ENCODE assay signal across 9 mouse cellular contexts in genomic region chr17:45556107-45556489, GRCm38 (mm10). TPM values are rescaled to one million over a fixed set of nuclear protein-coding genes. Genes with fewer than 3 reads are reported as not detected.
DNase-seq lines count a peak whose midpoint lies in the region; ATAC-seq and TF ChIP-seq lines count a peak whose summit lies in the region.
"Had no signal": no experiment of that assay in that cellular context is flagged by ENCODE, and none has a peak within 500 bp of the region (broad histone marks: within the 10 kb centered on the region; RNA-seq: fewer than 3 reads in every experiment).

No protein-coding gene starts in this region.

- 0 out of 2 replicates have a peak, but pooled peaks cover 5% of the 10 kb centered on the region for H3K36me3 ChIP-seq in heart, embryonic 12.5 days
- no peaks in the 10 kb centered on the region for H3K36me3 ChIP-seq in ES-E14 (ENCODE audit: control insufficient read depth, insufficient read depth, low read length, poor library complexity, severe bottlenecking)
- no peaks in the 10 kb centered on the region for H3K36me3 ChIP-seq in heart, embryonic 16.5 days (ENCODE audit: control insufficient read depth, insufficient read depth)
- peaks cover 3% of the 10 kb centered on the region; the same call in 1 of the 2 replicates for H3K36me3 ChIP-seq in midbrain, embryonic 10.5 days

- H3K27me3 ChIP-seq in heart, embryonic 12.5 days (replicated peaks): peaks cover 45% of the 10 kb centered on the region
- H3K27me3 ChIP-seq in heart, embryonic 16.5 days (ENCODE audit: control insufficient read depth, insufficient read depth, low read length): peaks cover 10% of the 10 kb centered on the region
- peaks cover 28% of the 10 kb centered on the region for H3K27me3 ChIP-seq in midbrain, embryonic 10.5 days (ENCODE audit: low read depth, poor library complexity, severe bottlenecking)

- H3K4me3 ChIP-seq in heart, embryonic 12.5 days: peak overlapping the region; percentile 67
- peak overlapping the region; percentile 78 to 86 for H3K4me3 ChIP-seq in ES-E14 (ENCODE audit: insufficient read depth in 1 of 2, low read depth in 1 of 2, low read length in 2 of 2, poor library complexity in 1 of 2, severe bottlenecking in 1 of 2)
- peak overlapping the region; percentile 58 for H3K4me3 ChIP-seq in heart, embryonic 16.5 days (ENCODE audit: low read length)
- H3K4me3 ChIP-seq in midbrain, embryonic 10.5 days: peak overlapping the region; percentile 78

- no peak overlapping the region for H3K27ac ChIP-seq in heart, embryonic 12.5 days (ENCODE audit: poor library complexity, severe bottlenecking)
- H3K27ac ChIP-seq in ES-E14 (ENCODE audit: insufficient read depth, low read depth, low read length, poor library complexity, severe bottlenecking): no peak overlapping the region
- no peak overlapping the region for H3K27ac ChIP-seq in heart, embryonic 16.5 days (ENCODE audit: low read length)
- peak overlapping the region; percentile 81 for H3K27ac ChIP-seq in midbrain, embryonic 10.5 days (replicated peaks)

- in situ Hi-C loops in ES-E14 (cut with MboI; ENCODE audit: low sequenced_read_pairs in 2 of 2, unreplicated experiment in 2 of 2): loop anchor here (10.0 kb wide), 1 partner anchor 81 kb away; the partner anchor contains the start of gene Spats1 (in 2 of the 2)

- WGBS in heart, embryonic 12.5 days: under 1% methylated on average over 14 of the region's 14 CpGs
- WGBS in heart, embryonic 16.5 days: 1% methylated on average over 14 of the region's 14 CpGs
- 3% methylated on average over 14 of the region's 14 CpGs for WGBS in midbrain, embryonic 10.5 days

- H3K4me2 ChIP-seq in heart, embryonic 12.5 days: peak overlapping the region; percentile 94
- H3K4me2 ChIP-seq in heart, embryonic 16.5 days (ENCODE audit: low read depth, low read length): peak overlapping the region; percentile 69

- no peak for DNase-seq in heart, postnatal 36 days
- no peak for DNase-seq in ES-E14 (ENCODE audit: low read depth, low spot score)
- DNase-seq in midbrain, embryonic 10.5 days (ENCODE audit: low spot score): no peak
- no peak for DNase-seq in embryo, embryonic 10 days (ENCODE audit: low spot score)
- DNase-seq in left cerebral cortex, postnatal 25 days (ENCODE audit: low spot score in 2 of 2): no peak
- no peak for DNase-seq in urinary bladder, postnatal 25 days (ENCODE audit: low spot score)

- no peak for ATAC-seq in heart, embryonic 12.5 days (ENCODE audit: insufficient number of reproducible peaks, low FRiP score)
- no peak for ATAC-seq in heart, embryonic 16.5 days (replicated peaks; ENCODE audit: extremely low read depth, insufficient read depth, low FRiP score)

- no peaks in the 10 kb centered on the region for H3K9me3 ChIP-seq in heart, embryonic 12.5 days (replicated peaks)
- no peaks in the 10 kb centered on the region for H3K9me3 ChIP-seq in ES-E14 (ENCODE audit: control insufficient read depth, insufficient read depth, low read depth, low read length)
- no peaks in the 10 kb centered on the region for H3K9me3 ChIP-seq in heart, embryonic 16.5 days (replicated peaks; ENCODE audit: control insufficient read depth, low read length)
- no peaks in the 10 kb centered on the region for H3K9me3 ChIP-seq in midbrain, embryonic 10.5 days (replicated peaks)

- peaks cover 25% of the 10 kb centered on the region for H3K4me1 ChIP-seq in heart, embryonic 12.5 days (replicated peaks)
- peaks cover 4 to 6% of the 10 kb centered on the region in 2 experiments; a peak in 3 of 4 replicates for H3K4me1 ChIP-seq in ES-E14 (ENCODE audit: control insufficient read depth in 2 of 2, insufficient read depth in 2 of 2, low read length in 2 of 2, poor library complexity in 1 of 2)
- peaks cover 9% of the 10 kb centered on the region for H3K4me1 ChIP-seq in heart, embryonic 16.5 days (ENCODE audit: control insufficient read depth, insufficient read depth, low read length)
- peaks cover 57% of the 10 kb centered on the region for H3K4me1 ChIP-seq in midbrain, embryonic 10.5 days

- intact Hi-C loops in heart, postnatal 36 days (cut with DNase I): no loop called here
- intact Hi-C loops in left cerebral cortex, postnatal 25 days (cut with DNase I): no loop called here

- peak overlapping the region; percentile 70 for H3K9ac ChIP-seq in heart, embryonic 12.5 days
- H3K9ac ChIP-seq in ES-E14 (ENCODE audit: insufficient read depth, low read depth, low read length, poor library complexity, severe bottlenecking): peak overlapping the region; percentile 72
- H3K9ac ChIP-seq in heart, embryonic 16.5 days (ENCODE audit: low read length): peak overlapping the region; percentile 59

TF ChIP-seq in ES-E14, 5 proteins besides CTCF, POLR2A, EP300 and RAD21:
- TF ChIP-seq MAFK (IDR thresholded peaks at IDR 0.05; ENCODE audit: insufficient read depth, low read depth, low read length) (no peak), HCFC1 (IDR thresholded peaks at IDR 0.05; ENCODE audit: borderline replicate concordance, insufficient read depth, low read length) (no peak), CHD2 (IDR thresholded peaks at IDR 0.05; ENCODE audit: low read depth, low read length) (no peak), ZC3H11A (IDR thresholded peaks at IDR 0.05; ENCODE audit: borderline replicate concordance, low read depth, low read length) (no peak), ZNF384 (IDR thresholded peaks at IDR 0.05; ENCODE audit: low read depth, low read length) (no peak)

RNA-seq across cellular contexts. Expression of gene Nfkbie, which starts 0.6 kb away (rescaled TPM):
- polyA plus RNA-seq in heart, embryonic 12.5 days (2016; fragmentation: Nextera tagmentation; extraction: Ambion mirVana): 2.5 and 3.1 TPM in 2 replicates
- total RNA-seq in heart, postnatal 36 days (2021): 1 to 10 TPM; 1.4 to 1.5 TPM
- 2.1 and 2.2 TPM in 2 replicates for total RNA-seq in ES-E14 (2012; rRNA removed)
- polyA plus RNA-seq in heart, embryonic 16.5 days (2015; fragmentation: Nextera tagmentation; extraction: Ambion mirVana): 5.3 and 10.9 TPM in 2 replicates
- polyA plus RNA-seq in midbrain, embryonic 10.5 days (2016; fragmentation: Nextera tagmentation; extraction: Ambion mirVana): 8.6 and 9.2 TPM in 2 replicates
- total RNA-seq in left cerebral cortex, postnatal 25 days (2021): 1 to 10 TPM; 1.6 to 2.0 TPM

RNA-seq across cellular contexts. Expression of gene Tmem151b, which starts 6.6 kb away (rescaled TPM):
- polyA plus RNA-seq in heart, embryonic 12.5 days (2016; fragmentation: Nextera tagmentation; extraction: Ambion mirVana): 1.4 and 1.6 TPM in 2 replicates
- total RNA-seq in heart, postnatal 36 days (2021): under 1 TPM in 1 of 2 experiments, not detected in 1; 0.08 TPM
- 2.1 and 4.0 TPM in 2 replicates for total RNA-seq in ES-E14 (2012; rRNA removed)
- polyA plus RNA-seq in heart, embryonic 16.5 days (2015; fragmentation: Nextera tagmentation; extraction: Ambion mirVana): 1.2 and 1.9 TPM in 2 replicates
- polyA plus RNA-seq in midbrain, embryonic 10.5 days (2016; fragmentation: Nextera tagmentation; extraction: Ambion mirVana): 7.0 and 10.2 TPM in 2 replicates
- 100 to 1,000 TPM; 118 to 128 TPM for total RNA-seq in left cerebral cortex, postnatal 25 days (2021)

RNA-seq across cellular contexts. Expression of gene Slc35b2, which starts 7.6 kb away (rescaled TPM):
- polyA plus RNA-seq in heart, embryonic 12.5 days (2016; fragmentation: Nextera tagmentation; extraction: Ambion mirVana): 85.6 and 89.6 TPM in 2 replicates
- total RNA-seq in heart, postnatal 36 days (2021): 10 to 100 TPM; 27.6 to 32.7 TPM
- 96.7 and 98.7 TPM in 2 replicates for total RNA-seq in ES-E14 (2012; rRNA removed)
- polyA plus RNA-seq in heart, embryonic 16.5 days (2015; fragmentation: Nextera tagmentation; extraction: Ambion mirVana): 89.4 and 89.9 TPM in 2 replicates
- polyA plus RNA-seq in midbrain, embryonic 10.5 days (2016; fragmentation: Nextera tagmentation; extraction: Ambion mirVana): 122 and 124 TPM in 2 replicates
- total RNA-seq in left cerebral cortex, postnatal 25 days (2021): 10 to 100 TPM; 30.3 to 32.2 TPM

RNA-seq across cellular contexts. Expression of gene Hsp90ab1, which starts 17.0 kb away (rescaled TPM):
- 1,306 and 1,316 TPM in 2 replicates for polyA plus RNA-seq in heart, embryonic 12.5 days (2016; fragmentation: Nextera tagmentation; extraction: Ambion mirVana)
- 1,000 to 10,000 TPM; 1,126 to 1,337 TPM for total RNA-seq in heart, postnatal 36 days (2021)
- total RNA-seq in ES-E14 (2012; rRNA removed): 1,660 and 1,758 TPM in 2 replicates
- 1,191 and 1,235 TPM in 2 replicates for polyA plus RNA-seq in heart, embryonic 16.5 days (2015; fragmentation: Nextera tagmentation; extraction: Ambion mirVana)
- 1,780 and 2,044 TPM in 2 replicates for polyA plus RNA-seq in midbrain, embryonic 10.5 days (2016; fragmentation: Nextera tagmentation; extraction: Ambion mirVana)
- total RNA-seq in left cerebral cortex, postnatal 25 days (2021): 1,000 to 10,000 TPM; 1,565 to 1,601 TPM

RNA-seq across cellular contexts. Expression of gene Tcte1, which starts 32.9 kb away (rescaled TPM):
- 0.15 and 0.20 TPM in 2 replicates for polyA plus RNA-seq in heart, embryonic 12.5 days (2016; fragmentation: Nextera tagmentation; extraction: Ambion mirVana)
- not detected for total RNA-seq in heart, postnatal 36 days (2021)
- 0.09 and 0.11 TPM in 2 replicates for total RNA-seq in ES-E14 (2012; rRNA removed)
- polyA plus RNA-seq in heart, embryonic 16.5 days (2015; fragmentation: Nextera tagmentation; extraction: Ambion mirVana): 0.49 and 0.63 TPM in 2 replicates
- 1.4 and 1.7 TPM in 2 replicates for polyA plus RNA-seq in midbrain, embryonic 10.5 days (2016; fragmentation: Nextera tagmentation; extraction: Ambion mirVana)
- total RNA-seq in left cerebral cortex, postnatal 25 days (2021): 1 to 10 TPM; 1.1 to 1.3 TPM
- total RNA-seq: hematopoietic stem cell, adult 5-6 weeks had no signal

Comparison
In these comparisons a context has a peak if more than half of its experiments do, and no peak if none do; other contexts are left out.
1. RNA of gene Tmem151b, which starts 6.6 kb away (total RNA-seq): 118 to 128 TPM in left cerebral cortex, postnatal 25 days; 2.1 to 4.0 TPM in ES-E14 and 0.08 TPM in heart, postnatal 36 days; every median in the first group is over 10 times any median in the second.
2. Peak in every context shown above with its lines, with median percentiles within 50 percentile points of each other: H3K4me3 ChIP-seq and H3K9ac ChIP-seq.